Mouse (Mus musculus) G1E-ER4 (cell line): ENCODE measurements around the gene Srd5a3. TPM values are rescaled to one million over a fixed set of nuclear protein-coding genes. Genes with fewer than 3 reads are reported as not detected.

Experiments used
- GATA1 ChIP-seq: IDR thresholded peaks from one replicate; pipeline ENCODE4 v1.8.0; 2012; ENCODE audit warnings: low read length, inconsistent platforms
- polyA plus RNA-seq: library from polyadenylated mRNA; stranded (reverse); fragments of >175 nt; gene quantifications from 2 replicates; pipeline ENCODE4 v1.2.3, GENCODE M21; 2012

Gene Srd5a3
- polyA plus RNA-seq, 1 experiment, result 87.6 TPM

DNA sequence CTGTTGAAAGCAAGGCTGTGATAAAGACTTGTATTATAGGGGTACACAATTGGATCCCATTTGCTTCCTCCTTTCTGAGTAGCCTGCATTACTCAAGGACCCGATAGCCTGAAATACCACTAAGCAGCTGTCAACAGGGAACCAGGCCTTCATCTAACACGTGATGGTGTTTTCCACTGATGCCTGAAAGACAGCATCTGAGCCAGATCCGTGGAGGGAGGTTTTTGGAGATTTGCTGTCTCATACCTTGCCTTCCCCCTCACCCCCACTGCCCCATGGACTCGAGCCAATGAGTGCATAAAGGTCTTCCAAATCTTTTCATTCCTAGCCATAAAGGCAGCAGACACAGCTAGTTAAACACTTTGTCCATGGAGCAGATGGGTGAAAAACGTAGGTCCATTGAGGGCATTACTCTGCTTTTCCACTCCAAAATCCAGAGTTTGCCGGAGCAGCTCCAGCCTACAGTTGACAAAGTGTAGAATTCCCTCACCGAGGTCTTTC is 850 bp upstream of the Srd5a3 start:
- TF ChIP-seq GATA1, result no peak

DNA sequence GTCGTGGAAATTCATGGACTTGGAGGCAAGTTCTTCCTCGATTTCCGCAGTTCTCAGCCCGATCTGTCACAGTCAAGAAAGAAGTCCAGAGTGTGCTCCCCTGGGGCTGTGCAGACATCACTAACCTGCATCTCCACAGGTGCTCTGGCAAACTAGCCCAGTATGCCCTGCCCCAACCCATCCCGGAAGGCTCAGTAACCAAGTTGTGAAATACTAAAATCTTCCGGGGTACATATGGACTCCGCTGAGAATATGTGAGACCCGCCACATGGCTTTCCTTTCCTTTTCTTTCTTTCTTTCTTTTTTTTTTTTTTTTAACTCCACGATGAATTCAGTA is 627 bp downstream of the Srd5a3 start:
- no peak for TF ChIP-seq GATA1

- no peak for TF ChIP-seq GATA1
Measured at GRCm38 (mm10) chr5:76143356-76143755, 3.3 kb downstream of the Srd5a3 start.

DNA sequence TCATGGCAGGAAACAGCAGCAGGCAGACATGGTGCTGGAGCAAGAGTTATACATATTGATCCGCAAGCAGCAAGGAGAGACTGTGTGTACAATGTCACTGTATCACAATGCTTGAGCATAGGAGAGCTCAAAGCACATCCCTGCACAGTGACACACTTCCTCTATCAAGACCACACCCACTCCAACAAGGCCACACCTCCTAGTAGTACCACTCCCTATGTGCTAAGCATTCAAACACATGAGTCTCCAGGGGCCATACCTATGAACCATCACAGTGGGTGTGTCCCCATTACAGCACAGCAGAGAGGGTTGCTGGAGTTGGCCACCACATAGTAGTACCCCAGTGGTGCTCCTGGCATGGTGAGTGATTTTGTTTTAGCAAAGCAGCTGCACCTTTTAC is 6.3 kb downstream of the Srd5a3 start:
- no peak for TF ChIP-seq GATA1

DNA sequence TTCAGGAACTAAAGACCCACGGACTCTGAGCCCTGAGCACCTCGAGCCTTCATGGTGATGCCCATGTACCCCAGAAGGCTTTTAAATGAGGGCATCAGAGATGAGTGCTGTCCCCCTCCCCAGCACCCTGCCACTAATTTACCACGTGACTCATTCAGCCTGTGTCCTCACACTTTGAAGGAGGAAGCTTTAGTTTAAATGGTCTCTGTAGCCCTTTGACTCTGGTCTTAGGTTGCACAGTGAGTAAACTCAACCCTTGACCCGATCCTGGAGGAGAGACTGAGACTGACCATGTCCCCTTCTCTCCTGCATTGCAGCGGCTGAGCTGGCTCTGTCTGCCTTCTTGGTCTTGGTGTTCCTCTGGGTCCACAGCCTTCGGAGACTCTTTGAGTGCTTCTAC is 9.4 kb downstream of the Srd5a3 start:
- no peak for TF ChIP-seq GATA1

- no peak for TF ChIP-seq GATA1
Measured at GRCm38 (mm10) chr5:76152956-76153355, 12.9 kb downstream of the Srd5a3 start.

DNA sequence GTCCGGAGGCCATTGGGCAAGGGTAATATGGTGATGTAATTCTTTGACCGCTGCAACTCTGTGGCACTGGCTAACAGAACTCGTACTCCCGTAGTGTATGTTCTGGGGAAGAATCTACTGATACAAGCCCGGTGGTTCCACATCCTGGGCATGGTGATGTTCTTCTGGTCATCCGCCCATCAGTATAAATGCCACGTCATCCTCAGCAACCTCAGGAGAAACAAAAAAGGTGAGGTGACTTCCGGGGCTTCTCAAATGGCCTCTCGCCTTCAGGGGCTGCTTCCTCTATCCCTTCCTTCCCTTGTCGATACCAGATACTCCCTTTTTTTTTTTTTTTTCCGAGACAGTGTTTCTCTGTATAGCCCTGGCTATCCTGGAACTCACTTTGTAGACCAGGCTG is 13.4 kb downstream of the Srd5a3 start:
- TF ChIP-seq GATA1, result no peak

DNA sequence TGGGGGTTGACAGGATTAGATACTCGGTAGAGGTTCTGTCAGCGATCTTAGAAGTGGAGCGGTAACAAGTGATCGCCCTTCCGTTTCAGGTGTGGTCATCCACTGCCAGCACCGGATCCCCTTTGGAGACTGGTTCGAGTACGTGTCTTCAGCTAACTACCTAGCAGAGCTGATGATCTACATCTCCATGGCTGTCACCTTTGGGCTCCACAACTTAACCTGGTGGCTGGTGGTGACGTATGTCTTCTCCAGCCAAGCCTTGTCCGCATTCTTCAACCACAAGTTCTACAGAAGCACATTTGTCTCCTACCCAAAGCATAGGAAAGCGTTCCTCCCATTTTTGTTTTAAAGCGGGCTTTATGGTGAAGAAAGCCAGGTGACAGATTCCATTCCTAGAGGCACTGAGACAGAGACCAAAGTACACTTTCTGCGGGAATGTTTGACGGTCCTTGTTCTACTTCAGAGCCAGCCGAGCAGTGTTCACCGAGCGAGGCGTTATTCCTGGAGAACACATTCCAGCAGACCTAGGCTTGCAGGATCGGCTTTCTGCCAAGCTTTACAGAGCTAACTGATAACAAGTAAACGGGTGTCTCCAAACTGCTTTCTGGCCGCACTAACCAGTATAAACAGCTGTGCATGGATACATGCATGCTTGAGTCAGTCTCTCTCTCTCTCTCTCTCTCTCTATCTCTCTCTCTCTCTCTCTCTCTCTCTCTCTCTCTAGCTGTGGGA is 14.5 kb downstream of the Srd5a3 start:
- no peak for TF ChIP-seq GATA1

- TF ChIP-seq GATA1, result no peak
Measured at GRCm38 (mm10) chr5:76159555-76159954, 19.5 kb downstream of the Srd5a3 start.

- no peak for TF ChIP-seq GATA1
Measured at GRCm38 (mm10) chr5:76160086-76160485, 20.0 kb downstream of the Srd5a3 start.

DNA sequence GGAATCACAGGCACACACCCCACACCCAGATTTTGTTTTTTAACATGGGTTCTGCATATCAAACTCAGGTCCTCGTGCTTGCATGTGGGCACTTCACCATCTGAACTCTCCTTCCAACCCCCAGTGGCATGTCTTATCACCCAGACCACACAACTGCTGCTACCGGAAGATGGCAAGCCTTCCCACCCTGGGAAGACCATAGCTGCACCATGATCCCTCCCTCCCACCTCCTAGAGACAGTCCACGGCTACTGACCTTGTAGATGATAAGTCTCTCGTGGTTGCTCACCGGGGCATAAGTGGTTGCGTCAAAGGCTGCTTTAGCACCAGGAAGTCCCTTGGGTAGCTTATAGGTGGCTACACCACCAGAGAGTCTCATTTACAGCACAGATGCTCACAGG is 21.4 kb downstream of the Srd5a3 start:
- no peak for TF ChIP-seq GATA1

DNA sequence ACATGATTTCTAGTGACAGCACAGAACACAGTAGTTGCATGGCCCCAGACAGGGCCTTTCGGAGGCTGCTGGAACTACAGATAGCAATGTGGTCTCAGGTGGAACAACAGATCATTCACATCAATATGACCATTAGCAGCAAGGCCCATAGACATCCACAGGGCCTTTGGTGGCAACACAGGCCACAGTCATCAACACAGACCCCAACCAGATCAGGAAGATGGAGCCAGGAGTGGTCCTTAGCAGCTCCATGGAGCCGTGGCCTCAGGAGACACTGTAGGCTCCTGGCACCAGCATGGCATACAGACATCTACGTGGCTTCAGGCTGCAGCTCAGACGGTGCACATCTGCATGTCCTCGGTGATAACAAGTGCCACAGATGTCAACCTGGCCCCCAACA is 22.9 kb downstream of the Srd5a3 start:
- TF ChIP-seq GATA1, result no peak

DNA sequence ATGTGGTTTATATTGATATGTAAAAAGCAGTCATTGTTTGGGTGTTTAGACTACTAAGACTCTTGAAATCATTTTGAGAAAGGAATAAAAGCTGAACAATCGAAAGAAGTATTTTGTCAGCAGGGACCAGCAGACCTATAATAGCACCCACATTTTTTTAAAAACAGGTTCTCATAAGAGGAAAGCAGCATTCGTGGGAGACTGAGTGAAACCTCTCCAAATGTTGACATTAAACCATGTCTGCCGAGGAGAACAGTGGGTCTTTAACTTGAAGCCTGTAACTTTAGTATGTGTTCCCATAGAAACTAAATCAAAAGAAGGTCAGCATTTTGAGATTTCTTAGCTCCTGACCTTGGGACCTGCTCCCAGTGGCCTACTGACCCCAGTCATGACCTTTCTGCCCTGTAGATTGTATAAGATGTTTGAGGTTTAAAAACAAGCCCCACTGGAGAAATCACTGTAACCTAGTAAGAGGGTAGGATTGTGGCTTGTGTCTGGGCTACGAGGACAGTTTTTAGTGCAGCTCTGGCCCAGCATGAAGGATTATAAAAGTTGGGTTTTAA is 23.8 kb downstream of the Srd5a3 start:
- no peak for TF ChIP-seq GATA1

GRCm38 (mm10) chr5:76164827-76165226 is 24.8 kb downstream of the Srd5a3 start:
- TF ChIP-seq GATA1, result no peak

GRCm38 (mm10) chr5:76170522-76170921 is 30.5 kb downstream of the Srd5a3 start:
- no peak for TF ChIP-seq GATA1

GRCm38 (mm10) chr5:76171039-76171438 is 31.0 kb downstream of the Srd5a3 start:
- TF ChIP-seq GATA1, result no peak

DNA sequence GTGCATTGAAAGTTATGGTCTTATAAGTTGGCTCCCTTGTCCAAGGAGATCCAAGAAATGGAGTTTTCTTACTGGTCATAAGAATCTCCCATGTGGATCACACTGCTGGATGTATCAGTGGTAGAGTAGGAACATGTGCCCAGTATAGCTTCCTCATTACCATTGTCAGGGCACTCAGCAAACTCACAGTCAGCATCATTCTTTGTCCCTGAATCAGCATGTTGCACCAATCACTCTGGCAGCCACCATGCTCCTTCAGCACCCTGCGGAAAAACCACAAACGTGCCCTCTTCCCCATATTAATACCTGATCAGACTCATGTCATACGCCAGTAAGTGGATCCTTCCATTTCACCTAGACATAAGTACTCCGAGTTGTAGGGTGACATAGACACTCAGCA is 35.0 kb downstream of the Srd5a3 start:
- no peak for TF ChIP-seq GATA1
